Mouse (Mus musculus) cerebellum, postnatal 36 days (tissue): ENCODE data around the gene Lsm3.

Experiments used
- DNase-seq, 2 experiments: peaks; one replicate each; pipeline ENCODE4 v3.0.0; 2021 to 2022; ENCODE audit warnings: mixed read lengths in 2 of 2

The Lsm3 gene

DNA sequence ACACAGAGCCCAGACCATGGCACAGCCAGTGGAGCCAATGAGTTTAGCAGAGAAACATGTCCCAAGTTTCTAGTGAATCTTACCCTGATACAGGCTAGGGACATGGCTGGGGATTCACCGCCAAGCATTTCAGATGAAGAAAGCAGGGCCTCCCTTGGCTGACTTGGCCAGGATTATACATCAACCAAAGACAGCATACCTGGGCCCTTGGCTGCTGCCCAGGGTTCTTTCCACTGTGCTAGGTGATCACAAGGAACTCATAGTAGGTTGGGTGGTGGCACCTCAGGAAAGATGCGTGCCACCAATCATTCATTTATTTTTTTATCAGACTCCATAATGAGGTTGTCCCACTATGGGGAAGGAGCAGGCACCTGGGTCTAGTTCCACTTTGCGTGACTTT, 44.5 kb downstream of the Lsm3 start:
- DNase-seq, result no peak

DNA sequence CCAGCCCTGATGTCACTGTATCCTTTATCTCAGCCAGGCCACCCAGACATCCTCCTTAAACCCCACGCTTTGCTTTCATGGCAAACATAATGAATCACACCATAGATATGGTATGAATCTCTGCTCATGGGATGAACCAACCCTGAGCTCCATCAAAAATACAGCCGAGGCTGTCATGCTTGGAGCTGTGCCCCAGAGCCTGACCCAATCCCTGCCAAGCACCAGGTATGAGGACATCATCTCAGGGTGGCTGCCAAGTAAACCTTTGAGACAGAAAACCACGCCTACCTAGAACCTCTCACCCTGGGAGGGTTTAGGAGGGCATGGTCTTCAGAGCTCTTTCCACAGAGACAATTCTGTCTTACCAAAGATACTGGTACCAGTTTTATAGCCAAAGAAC, 47.3 kb downstream of the Lsm3 start:
- DNase-seq, result no peak

GRCm38 (mm10) chr6:91566407-91566806, 50.7 kb downstream of the Lsm3 start:
- DNase-seq, result no peak
